In genomic region chr17:26937883-26938695, GRCm38 (mm10) we compare ENCODE assay signal across 8 mouse cellular contexts. TPM values are rescaled to one million over a fixed set of nuclear protein-coding genes. Genes with fewer than 3 reads are reported as not detected.
DNase-seq lines count a peak whose midpoint lies in the region; ATAC-seq lines count a peak whose summit lies in the region.

No protein-coding gene starts in this region.

- H3K4me3 ChIP-seq in kidney, embryonic 14.5 days (ENCODE audit: low read length), result peak overlapping the region; percentile 81
- peak overlapping the region; percentile 82 for H3K4me3 ChIP-seq in brown adipose tissue, adult 24 weeks (ENCODE audit: insufficient read depth, low read depth, low read length)
- H3K4me3 ChIP-seq in hindbrain, embryonic 13.5 days, result peak overlapping the region; percentile 63
- H3K4me3 ChIP-seq in midbrain, embryonic 14.5 days (replicated peaks; ENCODE audit: low read depth, low read length), result peak overlapping the region; percentile 61

- intact Hi-C loops in gastrocnemius, postnatal 36 days (cut with DNase I), result loop anchor here (10.0 kb wide), 1 partner anchor 267 kb away; the partner anchor contains the start of gene Lemd2

- no peaks in the 10 kb centered on the region for H3K9me3 ChIP-seq in kidney, embryonic 14.5 days (ENCODE audit: control insufficient read depth, low read length)
- H3K9me3 ChIP-seq in hindbrain, embryonic 13.5 days, result no peaks in the 10 kb centered on the region
- H3K9me3 ChIP-seq in midbrain, embryonic 14.5 days (ENCODE audit: control insufficient read depth, low read length), result no peaks in the 10 kb centered on the region

- no peak for DNase-seq in kidney, postnatal 14 days
- no peak for DNase-seq in midbrain, embryonic 14.5 days
- no peak for DNase-seq in gastrocnemius, postnatal 36 days
- no peak for DNase-seq in right cerebral cortex, postnatal 4 days
- DNase-seq in cerebellum, adult 18-20 months, result no peak

- peaks cover 30% of the 10 kb centered on the region for H3K36me3 ChIP-seq in kidney, embryonic 14.5 days (ENCODE audit: control insufficient read depth, insufficient read depth, low read length)
- peaks cover 32% of the 10 kb centered on the region for H3K36me3 ChIP-seq in hindbrain, embryonic 13.5 days
- H3K36me3 ChIP-seq in midbrain, embryonic 14.5 days (ENCODE audit: control insufficient read depth, insufficient read depth, low read length), result peaks cover 31% of the 10 kb centered on the region

- 45% methylated on average over 16 of the region's 16 CpGs for WGBS in kidney, embryonic 14.5 days
- whole genome bisulfite sequencing in hindbrain, embryonic 13.5 days, result 62% methylated on average over 16 of the region's 16 CpGs
- 63% methylated on average over 16 of the region's 16 CpGs for WGBS in midbrain, embryonic 14.5 days

- peaks cover 36% of the 10 kb centered on the region for H3K4me1 ChIP-seq in kidney, embryonic 14.5 days (ENCODE audit: control insufficient read depth, insufficient read depth, low read length)
- H3K4me1 ChIP-seq in brown adipose tissue, adult 24 weeks (ENCODE audit: control insufficient read depth, insufficient read depth, insufficient read length, low read length), result peaks cover 4% of the 10 kb centered on the region
- peaks cover 74% of the 10 kb centered on the region for H3K4me1 ChIP-seq in hindbrain, embryonic 13.5 days (replicated peaks)
- peaks cover 42% of the 10 kb centered on the region for H3K4me1 ChIP-seq in midbrain, embryonic 14.5 days (ENCODE audit: control insufficient read depth, insufficient read depth, low read length)

- ATAC-seq in kidney, embryonic 14.5 days (ENCODE audit: low FRiP score, low TSS enrichment), result no peak
- ATAC-seq in hindbrain, embryonic 13.5 days (ENCODE audit: low FRiP score), result no peak
- no peak for ATAC-seq in midbrain, embryonic 14.5 days (ENCODE audit: low FRiP score, low TSS enrichment)

- H3K27ac ChIP-seq in kidney, embryonic 14.5 days (ENCODE audit: low read depth, low read length), result peak overlapping the region; percentile 84
- peak overlapping the region; percentile 1; the same call in 1 of the 2 replicates for H3K27ac ChIP-seq in brown adipose tissue, adult 24 weeks (replicated peaks; ENCODE audit: low read depth, low read length)
- H3K27ac ChIP-seq in hindbrain, embryonic 13.5 days, result peak overlapping the region; percentile 96; the same call in 1 of the 2 replicates
- H3K27ac ChIP-seq in midbrain, embryonic 14.5 days (replicated peaks; ENCODE audit: low read depth, low read length), result no peak overlapping the region

- H3K4me2 ChIP-seq in kidney, embryonic 14.5 days (replicated peaks; ENCODE audit: low read depth, low read length), result peak overlapping the region; percentile 90
- peak overlapping the region; percentile 97 for H3K4me2 ChIP-seq in hindbrain, embryonic 13.5 days
- peak overlapping the region; percentile 96 for H3K4me2 ChIP-seq in midbrain, embryonic 14.5 days (ENCODE audit: low read length)

- H3K9ac ChIP-seq in kidney, embryonic 14.5 days (ENCODE audit: low read depth, low read length), result peak overlapping the region; percentile 81
- peak overlapping the region; percentile 81 for H3K9ac ChIP-seq in hindbrain, embryonic 13.5 days
- peak overlapping the region; percentile 56 for H3K9ac ChIP-seq in midbrain, embryonic 14.5 days (replicated peaks; ENCODE audit: low read length)

- H3K27me3 ChIP-seq in kidney, embryonic 14.5 days (ENCODE audit: control insufficient read depth, insufficient read depth, low read length), result no peaks in the 10 kb centered on the region
- no peaks in the 10 kb centered on the region for H3K27me3 ChIP-seq in hindbrain, embryonic 13.5 days
- no peaks in the 10 kb centered on the region for H3K27me3 ChIP-seq in midbrain, embryonic 14.5 days (ENCODE audit: control insufficient read depth, insufficient read depth, low read length)

RNA-seq across cellular contexts. Expression of gene Cuta, which starts 1.3 kb away (rescaled TPM):
- 164 and 182 TPM in 2 replicates for polyA plus RNA-seq in kidney, embryonic 14.5 days (2014; fragmentation: Nextera tagmentation; extraction: Ambion mirVana)
- 142 and 151 TPM in 2 replicates for polyA plus RNA-seq in brown adipose tissue, adult 24 weeks (2012; ENCODE audit: insufficient read depth, insufficient read length, missing spikeins)
- 133 and 148 TPM in 2 replicates for polyA plus RNA-seq in hindbrain, embryonic 13.5 days (2015; fragmentation: Nextera tagmentation; extraction: Ambion mirVana)
- 99.2 and 108 TPM in 2 replicates for polyA plus RNA-seq in midbrain, embryonic 14.5 days (2014; fragmentation: Nextera tagmentation; extraction: Ambion mirVana)
- 10 to 100 TPM; 82.8 to 91.1 TPM for total RNA-seq in gastrocnemius, postnatal 36 days (2021)

RNA-seq across cellular contexts. Expression of gene Syngap1, which starts 3.0 kb away (rescaled TPM):
- polyA plus RNA-seq in kidney, embryonic 14.5 days (2014; fragmentation: Nextera tagmentation; extraction: Ambion mirVana), result 2.6 and 3.5 TPM in 2 replicates
- polyA plus RNA-seq in brown adipose tissue, adult 24 weeks (2012; ENCODE audit: insufficient read depth, insufficient read length, missing spikeins), result 1.1 and 1.6 TPM in 2 replicates
- polyA plus RNA-seq in hindbrain, embryonic 13.5 days (2015; fragmentation: Nextera tagmentation; extraction: Ambion mirVana), result 4.6 and 5.9 TPM in 2 replicates
- 5.5 and 9.7 TPM in 2 replicates for polyA plus RNA-seq in midbrain, embryonic 14.5 days (2014; fragmentation: Nextera tagmentation; extraction: Ambion mirVana)
- 1 to 10 TPM; 3.4 to 3.5 TPM for total RNA-seq in gastrocnemius, postnatal 36 days (2021)

RNA-seq across cellular contexts. Expression of gene Phf1, which starts 5.2 kb away (rescaled TPM):
- 6.0 TPM in 2 replicates for polyA plus RNA-seq in kidney, embryonic 14.5 days (2014; fragmentation: Nextera tagmentation; extraction: Ambion mirVana)
- 13.1 and 15.7 TPM in 2 replicates for polyA plus RNA-seq in brown adipose tissue, adult 24 weeks (2012; ENCODE audit: insufficient read depth, insufficient read length, missing spikeins)
- polyA plus RNA-seq in hindbrain, embryonic 13.5 days (2015; fragmentation: Nextera tagmentation; extraction: Ambion mirVana), result 17.9 and 19.2 TPM in 2 replicates
- polyA plus RNA-seq in midbrain, embryonic 14.5 days (2014; fragmentation: Nextera tagmentation; extraction: Ambion mirVana), result 18.2 and 24.0 TPM in 2 replicates
- 1 to 10 TPM; 5.8 to 6.3 TPM for total RNA-seq in gastrocnemius, postnatal 36 days (2021)

RNA-seq across cellular contexts. Expression of gene Kifc5b, which starts 21.2 kb away (rescaled TPM):
- polyA plus RNA-seq in kidney, embryonic 14.5 days (2014; fragmentation: Nextera tagmentation; extraction: Ambion mirVana), result 6.9 and 11.2 TPM in 2 replicates
- polyA plus RNA-seq in brown adipose tissue, adult 24 weeks (2012; ENCODE audit: insufficient read depth, insufficient read length, missing spikeins), result not detected in 2 replicates
- polyA plus RNA-seq in hindbrain, embryonic 13.5 days (2015; fragmentation: Nextera tagmentation; extraction: Ambion mirVana), result 3.6 and 4.5 TPM in 2 replicates
- 1.2 and 2.3 TPM in 2 replicates for polyA plus RNA-seq in midbrain, embryonic 14.5 days (2014; fragmentation: Nextera tagmentation; extraction: Ambion mirVana)
- under 1 TPM; 0.49 to 0.64 TPM for total RNA-seq in gastrocnemius, postnatal 36 days (2021)

RNA-seq across cellular contexts. Expression of gene Zbtb9, which starts 34.9 kb away (rescaled TPM):
- 6.3 and 12.8 TPM in 2 replicates for polyA plus RNA-seq in kidney, embryonic 14.5 days (2014; fragmentation: Nextera tagmentation; extraction: Ambion mirVana)
- 2.4 and 3.0 TPM in 2 replicates for polyA plus RNA-seq in brown adipose tissue, adult 24 weeks (2012; ENCODE audit: insufficient read depth, insufficient read length, missing spikeins)
- 17.8 and 18.0 TPM in 2 replicates for polyA plus RNA-seq in hindbrain, embryonic 13.5 days (2015; fragmentation: Nextera tagmentation; extraction: Ambion mirVana)
- polyA plus RNA-seq in midbrain, embryonic 14.5 days (2014; fragmentation: Nextera tagmentation; extraction: Ambion mirVana), result 8.7 and 11.3 TPM in 2 replicates
- under 1 TPM in 1 of 2 experiments, not detected in 1; 0.94 TPM for total RNA-seq in gastrocnemius, postnatal 36 days (2021)
